Mouse (Mus musculus) megakaryocyte, embryonic 14.5 days (primary cell): ENCODE results near the gene Cwc22.

Experiments
- FLI1 ChIP-seq: IDR thresholded peaks from 2 replicates; pipeline ENCODE4 v1.6.1; 2012; ENCODE audit warnings: low read length, inconsistent platforms, mixed read lengths
- GATA1 ChIP-seq: IDR thresholded peaks from 3 replicates; pipeline ENCODE4 v1.6.1; 2012; ENCODE audit warnings: mixed read lengths, low read length, inconsistent platforms, borderline replicate concordance

DNA sequence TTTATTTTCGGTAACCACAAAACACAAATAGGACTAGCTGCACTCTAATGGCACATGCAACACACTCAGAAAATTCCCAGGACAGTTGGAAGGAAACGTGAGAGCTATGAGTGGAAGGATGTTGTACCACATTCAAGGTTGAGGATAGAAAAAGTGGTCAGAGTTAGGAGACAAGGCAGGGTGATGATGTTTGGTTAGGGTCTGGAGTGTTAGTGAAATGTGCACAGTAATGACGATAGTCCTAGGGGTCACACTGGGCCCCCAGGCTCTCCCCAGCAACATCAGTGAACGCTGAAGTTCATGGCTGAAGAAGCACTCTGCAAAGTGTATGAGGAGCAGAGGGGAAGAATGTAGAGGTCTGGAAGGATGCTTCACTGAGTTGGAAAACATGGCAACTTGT lies 53.6 kb downstream of the Cwc22 start:
- no peak for TF ChIP-seq GATA1
- peak; percentile 66; the same call in 1 of the 2 replicates for TF ChIP-seq FLI1
